Mouse (Mus musculus) C2C12 (cell line): ENCODE measurements around the gene Smn1.
"Not testable (repeated sequence)": the region's sequence is repeated elsewhere in the genome, so short reads cannot be mapped to it uniquely, and the experiment has no call there.

Experiments
- CEBPB ChIP-seq: IDR thresholded peaks from one replicate; pipeline ENCODE4 v1.6.1; 2011; ENCODE audit warnings: low read depth, mild to moderate bottlenecking, control low read depth, moderate library complexity
- CTCF ChIP-seq: IDR thresholded peaks from one replicate; pipeline ENCODE4 v1.5.1; 2011; ENCODE audit not compliant: control insufficient read depth, insufficient read depth, insufficient read length

DNA sequence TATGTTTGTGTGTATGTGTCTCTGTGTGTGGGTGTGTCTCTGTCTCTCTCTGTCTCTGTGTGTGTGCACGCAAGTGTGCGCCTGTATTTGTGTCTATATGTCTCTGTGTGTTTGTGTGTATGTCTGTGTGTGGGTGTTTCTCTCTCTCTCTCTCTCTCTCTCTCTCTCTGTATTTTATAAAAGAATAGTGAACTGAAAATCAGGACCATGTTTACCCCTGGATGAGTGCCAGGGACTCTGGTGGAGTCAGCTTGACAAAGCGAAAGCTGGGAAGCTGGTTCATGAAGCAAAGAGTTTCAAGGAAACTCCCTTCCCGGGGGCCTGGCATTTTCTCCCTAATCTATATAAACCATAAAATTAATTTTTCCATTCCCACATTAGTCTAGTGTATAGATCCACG lies 49.7 kb downstream of the Smn1 start:
- not testable (repeated sequence) for TF ChIP-seq CTCF, CEBPB
